ENCODE assay signal across 11 mouse cellular contexts in the genomic region with DNA sequence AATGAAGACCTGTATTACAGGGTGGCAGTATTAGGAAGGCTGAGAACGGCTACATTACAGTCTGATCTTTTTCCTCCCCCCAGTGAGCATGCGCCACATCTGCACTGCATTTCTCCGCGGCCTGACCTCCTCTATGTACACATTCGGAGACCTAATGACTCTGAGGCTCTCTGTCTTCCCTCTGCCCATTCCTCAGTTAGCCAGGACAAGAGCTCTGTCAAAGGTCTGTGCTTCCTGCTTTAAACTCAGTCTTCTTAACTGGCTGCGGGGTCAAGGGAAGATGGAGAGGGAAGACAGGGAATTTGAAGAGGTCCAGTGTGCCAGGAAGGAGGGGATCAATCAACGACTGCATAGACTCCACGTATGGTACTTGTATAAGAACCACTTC. TPM values are rescaled to one million over a fixed set of nuclear protein-coding genes. Genes with fewer than 3 reads are reported as not detected.
DNase-seq lines count a peak whose midpoint lies in the region; ATAC-seq and TF ChIP-seq lines count a peak whose summit lies in the region.
"Had no signal": no experiment of that assay in that cellular context is flagged by ENCODE, and none has a peak within 500 bp of the region (broad histone marks: within the 10 kb centered on the region; RNA-seq: fewer than 3 reads in every experiment).

No protein-coding gene starts in this region.

- no peak for ATAC-seq in kidney, embryonic 16.5 days (ENCODE audit: low FRiP score, low TSS enrichment)
- no peak for ATAC-seq in embryonic facial prominence, embryonic 15.5 days (ENCODE audit: insufficient number of reproducible peaks, low FRiP score, low TSS enrichment, low read depth)
- 0 out of 2 replicates have a peak, but pooled peaks have one; percentile 18 for ATAC-seq in liver, postnatal 0 days

- no peak for DNase-seq in heart, adult 2 months
- no peak for DNase-seq in heart, adult 9 months (ENCODE audit: low spot score in 2 of 2)
- no peak for DNase-seq in kidney, adult 8-10 months
- DNase-seq in liver, postnatal 0 days: no peak
- no peak for DNase-seq in thymus, adult 18-20 months
- DNase-seq in adipocyte (ENCODE audit: low spot score): no peak
- DNase-seq: adrenal gland, adult 8-10 months; cerebellum, adult 18-20 months had no signal

- H3K27ac ChIP-seq in heart, adult 2 months: peak overlapping the region; percentile 93
- peak overlapping the region; percentile 21 for H3K27ac ChIP-seq in kidney, embryonic 16.5 days (ENCODE audit: low read length)
- peak overlapping the region; percentile 75 for H3K27ac ChIP-seq in embryonic facial prominence, embryonic 15.5 days (replicated peaks)
- H3K27ac ChIP-seq in liver, postnatal 0 days (ENCODE audit: low read depth): peak overlapping the region; percentile 62; the same call in 1 of the 2 replicates
- H3K27ac ChIP-seq: liver, embryonic 14.5 days had no signal

- no peaks in the 10 kb centered on the region for H3K9me3 ChIP-seq in kidney, embryonic 16.5 days (ENCODE audit: low read length)
- no peaks in the 10 kb centered on the region for H3K9me3 ChIP-seq in embryonic facial prominence, embryonic 15.5 days (replicated peaks)
- no peaks in the 10 kb centered on the region for H3K9me3 ChIP-seq in liver, postnatal 0 days (ENCODE audit: low read length)

- H3K9ac ChIP-seq in heart, adult 2 months (ENCODE audit: low read depth, low read length): no peak overlapping the region
- H3K9ac ChIP-seq in kidney, embryonic 16.5 days (replicated peaks; ENCODE audit: low read length): 0 out of 2 replicates have a peak overlapping the region, but pooled peaks have one; percentile 3
- no peak overlapping the region for H3K9ac ChIP-seq in embryonic facial prominence, embryonic 15.5 days
- H3K9ac ChIP-seq in liver, postnatal 0 days (replicated peaks): no peak overlapping the region; the same call in 1 of the 2 replicates
- H3K9ac ChIP-seq: liver, embryonic 14.5 days had no signal

- H3K27me3 ChIP-seq in heart, adult 2 months (ENCODE audit: control insufficient read depth, insufficient read depth, low read length): no peaks in the 10 kb centered on the region
- no peaks in the 10 kb centered on the region for H3K27me3 ChIP-seq in kidney, embryonic 16.5 days (ENCODE audit: insufficient read depth, low read length)
- H3K27me3 ChIP-seq in embryonic facial prominence, embryonic 15.5 days: no peaks in the 10 kb centered on the region
- H3K27me3 ChIP-seq in liver, postnatal 0 days (ENCODE audit: insufficient read depth, low read length): no peaks in the 10 kb centered on the region

- peaks cover 4% of the 10 kb centered on the region for H3K79me2 ChIP-seq in heart, adult 2 months (replicated peaks; ENCODE audit: control insufficient read depth, insufficient read depth, low read length)

- peaks cover 10% of the 10 kb centered on the region; the same call in 1 of the 2 replicates for H3K36me3 ChIP-seq in heart, adult 2 months (ENCODE audit: control insufficient read depth, insufficient read depth, low read length)
- no peaks in the 10 kb centered on the region for H3K36me3 ChIP-seq in kidney, embryonic 16.5 days (ENCODE audit: insufficient read depth, low read length)
- H3K36me3 ChIP-seq in embryonic facial prominence, embryonic 15.5 days: no peaks in the 10 kb centered on the region
- peaks cover 2% of the 10 kb centered on the region; the same call in 1 of the 2 replicates for H3K36me3 ChIP-seq in liver, postnatal 0 days (replicated peaks; ENCODE audit: insufficient read depth, low read length)

- no peak overlapping the region; the same call in 1 of the 2 replicates for H3K4me2 ChIP-seq in kidney, embryonic 16.5 days (replicated peaks; ENCODE audit: low read depth, low read length)
- peak overlapping the region; percentile 36 for H3K4me2 ChIP-seq in embryonic facial prominence, embryonic 15.5 days (replicated peaks)
- H3K4me2 ChIP-seq in liver, postnatal 0 days (ENCODE audit: low read depth, low read length): peak overlapping the region; percentile 22; the same call in 1 of the 2 replicates

- TF ChIP-seq POLR2A in heart, adult 2 months (IDR thresholded peaks at IDR 0.05; ENCODE audit: insufficient read depth, low read depth, low read length): no peak

- 33% methylated on average over 8 of the region's 8 CpGs for WGBS in heart, adult 2 months
- 10% methylated on average over 8 of the region's 8 CpGs for WGBS in kidney, embryonic 16.5 days
- WGBS in embryonic facial prominence, embryonic 15.5 days: 22% methylated on average over 8 of the region's 8 CpGs
- 28% methylated on average over 8 of the region's 8 CpGs for WGBS in liver, postnatal 0 days (ENCODE audit: insufficient replicate concordance)

- TF ChIP-seq EP300 in heart, adult 2 months (IDR thresholded peaks at IDR 0.05; ENCODE audit: insufficient read depth, low read depth, low read length): no peak
- TF ChIP-seq EP300 in liver, postnatal 0 days (IDR thresholded peaks at IDR 0.05; ENCODE audit: low read depth): no peak

- no peak overlapping the region for H3K4me3 ChIP-seq in heart, adult 2 months
- H3K4me3 ChIP-seq in kidney, embryonic 16.5 days (ENCODE audit: low read length): no peak overlapping the region
- no peak overlapping the region for H3K4me3 ChIP-seq in embryonic facial prominence, embryonic 15.5 days (replicated peaks)
- H3K4me3 ChIP-seq in liver, postnatal 0 days (ENCODE audit: low read depth, low read length): no peak overlapping the region

- no peak for TF ChIP-seq CTCF in heart, adult 2 months (IDR thresholded peaks at IDR 0.05)
- no peak for TF ChIP-seq CTCF in liver, postnatal 0 days (IDR thresholded peaks at IDR 0.05; ENCODE audit: low read depth)

- H3K4me1 ChIP-seq in heart, adult 2 months (ENCODE audit: control insufficient read depth, insufficient read depth, low read length): peaks cover 36% of the 10 kb centered on the region
- H3K4me1 ChIP-seq in kidney, embryonic 16.5 days (ENCODE audit: insufficient read depth, low read length): peaks cover 54% of the 10 kb centered on the region
- peaks cover 68% of the 10 kb centered on the region for H3K4me1 ChIP-seq in embryonic facial prominence, embryonic 15.5 days
- peaks cover 48% of the 10 kb centered on the region for H3K4me1 ChIP-seq in liver, postnatal 0 days (ENCODE audit: insufficient read depth)

- intact Hi-C loops in heart, adult 2 months (cut with DNase I): no loop called here

RNA-seq across cellular contexts. Expression of a gene that starts 39.9 kb away (rescaled TPM):
- 100 to 1,000 TPM; 134 to 135 TPM for total RNA-seq in heart, adult 2 months (2021)
- polyA plus RNA-seq in heart, adult 2 months (2012; rRNA removed): 69.4 and 121 TPM in 2 replicates
- 14.8 and 15.2 TPM in 2 replicates for polyA plus RNA-seq in kidney, embryonic 16.5 days (2015; fragmentation: Nextera tagmentation; extraction: Ambion mirVana)
- 20.3 and 21.0 TPM in 2 replicates for polyA plus RNA-seq in embryonic facial prominence, embryonic 15.5 days (2015; fragmentation: Nextera tagmentation; extraction: Ambion mirVana)
- 16.4 and 16.6 TPM in 2 replicates for polyA plus RNA-seq in liver, postnatal 0 days (2015; fragmentation: Nextera tagmentation; extraction: Ambion mirVana)

Comparison
In these comparisons a context has a peak if more than half of its experiments do, and no peak if none do; other contexts are left out.
1. H3K27ac ChIP-seq: peak in every context shown above with its lines; median percentile 93 in heart, adult 2 months; 75 in embryonic facial prominence, embryonic 15.5 days; 62 in liver, postnatal 0 days; 21 in kidney, embryonic 16.5 days.